In genomic region chr12:12722982-12723661, GRCm38 (mm10) we compare ENCODE assay signal across 12 mouse cellular contexts.
DNase-seq lines count a peak whose midpoint lies in the region; ATAC-seq and TF ChIP-seq lines count a peak whose summit lies in the region.
"Had no signal": no experiment of that assay in that cellular context is flagged by ENCODE, and none has a peak within 500 bp of the region (broad histone marks: within the 10 kb centered on the region; RNA-seq: fewer than 3 reads in every experiment).

No protein-coding gene starts in this region.

- WGBS in embryonic facial prominence, embryonic 10.5 days, result 40% methylated on average over 20 of the region's 20 CpGs
- WGBS in hindbrain, embryonic 12.5 days, result 23% methylated on average over 20 of the region's 20 CpGs
- WGBS in midbrain, embryonic 15.5 days, result 9% methylated on average over 20 of the region's 20 CpGs
- WGBS in lung, adult 2 months, result 81% methylated on average over 20 of the region's 20 CpGs

- peaks cover 16% of the 10 kb centered on the region for H3K27me3 ChIP-seq in embryonic facial prominence, embryonic 10.5 days (replicated peaks; ENCODE audit: low read depth, poor library complexity, severe bottlenecking)
- H3K27me3 ChIP-seq in hindbrain, embryonic 12.5 days, result no peaks in the 10 kb centered on the region
- no peaks in the 10 kb centered on the region for H3K27me3 ChIP-seq in midbrain, embryonic 15.5 days (replicated peaks)
- H3K27me3 ChIP-seq: stomach, embryonic 15.5 days had no signal

- TF ChIP-seq CTCF in lung, adult 2 months (IDR thresholded peaks at IDR 0.05; ENCODE audit: insufficient read depth, low read length), result no peak

- H3K27ac ChIP-seq in embryonic facial prominence, embryonic 10.5 days (replicated peaks), result peak overlapping the region; percentile 75
- peak overlapping the region; percentile 71 for H3K27ac ChIP-seq in hindbrain, embryonic 12.5 days
- peak overlapping the region; percentile 67 for H3K27ac ChIP-seq in midbrain, embryonic 15.5 days
- H3K27ac ChIP-seq: stomach, embryonic 15.5 days had no signal

- ATAC-seq in hindbrain, embryonic 12.5 days (ENCODE audit: low FRiP score), result peak; percentile 62
- ATAC-seq in midbrain, embryonic 15.5 days (replicated peaks), result peak; percentile 75

- no peak for TF ChIP-seq POLR2A in lung, adult 2 months (IDR thresholded peaks at IDR 0.05; ENCODE audit: borderline replicate concordance, extremely low read depth, low read depth, low read length)

- peaks cover 44% of the 10 kb centered on the region for H3K4me1 ChIP-seq in embryonic facial prominence, embryonic 10.5 days
- peaks cover 34% of the 10 kb centered on the region for H3K4me1 ChIP-seq in hindbrain, embryonic 12.5 days
- H3K4me1 ChIP-seq in midbrain, embryonic 15.5 days, result peaks cover 32% of the 10 kb centered on the region
- no peaks in the 10 kb centered on the region for H3K4me1 ChIP-seq in lung, adult 2 months (ENCODE audit: control insufficient read depth, insufficient read depth, low read length)
- H3K4me1 ChIP-seq: stomach, embryonic 15.5 days had no signal

- peak overlapping the region; percentile 38 for H3K9ac ChIP-seq in hindbrain, embryonic 12.5 days
- no peak overlapping the region; the same call in 1 of the 2 replicates for H3K9ac ChIP-seq in midbrain, embryonic 15.5 days
- H3K9ac ChIP-seq: stomach, embryonic 15.5 days had no signal

- no peaks in the 10 kb centered on the region for H3K36me3 ChIP-seq in embryonic facial prominence, embryonic 10.5 days (replicated peaks)
- no peaks in the 10 kb centered on the region for H3K36me3 ChIP-seq in hindbrain, embryonic 12.5 days
- no peaks in the 10 kb centered on the region for H3K36me3 ChIP-seq in midbrain, embryonic 15.5 days (replicated peaks)
- H3K36me3 ChIP-seq: stomach, embryonic 15.5 days had no signal

- peak overlapping the region; percentile 44 for H3K4me2 ChIP-seq in hindbrain, embryonic 12.5 days (replicated peaks)
- H3K4me2 ChIP-seq in midbrain, embryonic 15.5 days, result peak overlapping the region; percentile 30
- H3K4me2 ChIP-seq: stomach, embryonic 15.5 days had no signal

- peak; percentile 23 for DNase-seq in ES-CJ7 (ENCODE audit: low read depth, low spot score)
- peak; percentile 58 for DNase-seq in embryonic facial prominence, embryonic 10.5 days (ENCODE audit: low spot score)
- DNase-seq in thymus, postnatal 14 days, result no peak
- DNase-seq in spleen, postnatal 36 days (ENCODE audit: low spot score in 2 of 2), result no peak
- no peak for DNase-seq in thymus, postnatal 25 days
- DNase-seq in lung, adult 2 months, result no peak
- DNase-seq: adrenal gland, adult 8-10 months; heart, postnatal 14 days; kidney, adult 18-20 months had no signal

- peak overlapping the region; percentile 17; the same call in 1 of the 2 replicates for H3K4me3 ChIP-seq in embryonic facial prominence, embryonic 10.5 days
- H3K4me3 ChIP-seq in hindbrain, embryonic 12.5 days, result peak overlapping the region; percentile 11
- H3K4me3 ChIP-seq in midbrain, embryonic 15.5 days, result peak overlapping the region; percentile 15; the same call in 1 of the 2 replicates
- no peak overlapping the region for H3K4me3 ChIP-seq in lung, adult 2 months (replicated peaks; ENCODE audit: extremely low read depth, low read depth, low read length)
- H3K4me3 ChIP-seq: stomach, embryonic 15.5 days had no signal

- H3K9me3 ChIP-seq in embryonic facial prominence, embryonic 10.5 days, result no peaks in the 10 kb centered on the region
- H3K9me3 ChIP-seq in hindbrain, embryonic 12.5 days (replicated peaks), result no peaks in the 10 kb centered on the region
- no peaks in the 10 kb centered on the region for H3K9me3 ChIP-seq in midbrain, embryonic 15.5 days
- H3K9me3 ChIP-seq: stomach, embryonic 15.5 days had no signal

Comparison
In these comparisons a context has a peak if more than half of its experiments do, and no peak if none do; other contexts are left out.
1. DNase-seq: peak in ES-CJ7 (single experiment) and embryonic facial prominence, embryonic 10.5 days (single experiment); none in thymus, postnatal 14 days (single experiment), spleen, postnatal 36 days (0 of 2), thymus, postnatal 25 days (single experiment) and lung, adult 2 months (single experiment).
2. Peak in every context shown above with its lines, with median percentiles within 50 percentile points of each other: H3K27ac ChIP-seq.